Mouse (Mus musculus) liver, adult 2 months (tissue): ENCODE results near the gene Nap1l5.

ENCODE experiments used
- CTCF ChIP-seq: fragments of 200-500 bp; IDR thresholded peaks from 2 replicates; pipeline ENCODE4 v1.5.1; 2011; ENCODE audit warnings: low read depth, low read length, control low read depth
- POLR2A ChIP-seq: fragments of 200-500 bp; IDR thresholded peaks from 2 replicates; pipeline ENCODE4 v1.6.1; 2011; ENCODE audit warnings: low read length, control low read depth; ENCODE audit not compliant: insufficient read depth; ENCODE audit errors: extremely low read depth

GRCm38 (mm10) chr6:58931149-58931548, 24.3 kb upstream of the Nap1l5 start:
- TF ChIP-seq POLR2A: no peak
- no peak for TF ChIP-seq CTCF
